Mouse (Mus musculus): Measurements from ENCODE around the gene Impg2. TPM values are rescaled to one million over a fixed set of nuclear protein-coding genes. Genes with fewer than 3 reads are reported as not detected.

The Impg2 gene
- total and polyA plus RNA-seq, 3 experiments = 0.01 to 0.04 TPM; not detected in 1

DNA sequence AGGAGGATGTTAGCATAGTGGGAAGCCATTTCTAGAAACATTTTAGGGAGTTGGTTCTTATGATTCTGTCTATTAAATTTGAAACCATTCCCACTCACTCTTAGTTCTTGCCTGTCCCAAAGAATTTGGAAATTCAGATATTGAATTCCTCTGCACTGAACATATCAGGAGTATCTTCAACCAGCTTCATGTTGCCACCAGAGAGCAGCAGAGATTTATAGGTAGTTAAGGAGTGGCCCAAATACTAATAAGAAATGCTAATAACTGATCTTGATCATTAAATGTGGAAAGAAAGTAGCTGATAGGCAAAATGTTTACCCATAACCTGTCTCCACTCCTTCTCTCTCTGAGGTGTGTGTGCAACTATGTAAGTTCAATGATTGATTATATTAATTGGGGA is 107.2 kb downstream of the Impg2 start:
- no peaks in the 10 kb centered on the region for H3K36me3 ChIP-seq (ENCODE audit: control insufficient read depth in 1 of 2, insufficient read depth in 2 of 2, low read length in 2 of 2)
- no peak overlapping the region for H3K27ac ChIP-seq (ENCODE audit: control insufficient read depth, low read depth, low read length)
- no peaks in the 10 kb centered on the region; a peak in 1 of 4 replicates for H3K27me3 ChIP-seq (ENCODE audit: control insufficient read depth in 1 of 2, insufficient read depth in 2 of 2, low read length in 2 of 2)
- H3K4me3 ChIP-seq (ENCODE audit: control insufficient read depth in 1 of 2, insufficient read depth in 1 of 2, low read depth in 2 of 2, low read length in 2 of 2) = no peak overlapping the region
- no peak overlapping the region for H3K9ac ChIP-seq (ENCODE audit: control insufficient read depth, low read depth, low read length, poor library complexity, severe bottlenecking)
- no peaks in the 10 kb centered on the region for H3K79me2 ChIP-seq (ENCODE audit: control insufficient read depth, insufficient read depth, low read length, poor library complexity)
- no peaks in the 10 kb centered on the region for H3K4me1 ChIP-seq (ENCODE audit: control insufficient read depth in 1 of 2, insufficient read depth in 2 of 2, low read length in 2 of 2)
- TF ChIP-seq ZMIZ1 (IDR thresholded peaks at IDR 0.05; ENCODE audit: low read depth, low read length) = no peak
- no peak for TF ChIP-seq JUND (IDR thresholded peaks at IDR 0.05; ENCODE audit: low read depth, low read length)
- TF ChIP-seq MYC (IDR thresholded peaks at IDR 0.05; ENCODE audit: low read depth, low read length) = no peak
- no peak for TF ChIP-seq POLR2AphosphoS5 (IDR thresholded peaks at IDR 0.05; ENCODE audit: borderline replicate concordance, low read depth, low read length)
- no peak for TF ChIP-seq MEF2A (IDR thresholded peaks at IDR 0.05; ENCODE audit: extremely low read depth, insufficient replicate concordance, low read depth, low read length, poor library complexity, severe bottlenecking)
- TF ChIP-seq MYB (IDR thresholded peaks at IDR 0.05; ENCODE audit: low read depth, low read length) = no peak
- TF ChIP-seq RAD21 (IDR thresholded peaks at IDR 0.05; ENCODE audit: low read depth, low read length) = no peak
- TF ChIP-seq USF2 (IDR thresholded peaks at IDR 0.05; ENCODE audit: borderline replicate concordance in 1 of 2, insufficient read depth in 1 of 2, low read depth in 1 of 2, low read length in 2 of 2) = no peak
- no peak for TF ChIP-seq ETS1 (IDR thresholded peaks at IDR 0.05; ENCODE audit: low read depth, low read length)
- TF ChIP-seq ZC3H11A (IDR thresholded peaks at IDR 0.05; ENCODE audit: low read depth, low read length) = no peak
- no peak for TF ChIP-seq RCOR1 (IDR thresholded peaks at IDR 0.05; ENCODE audit: low read depth, low read length)
- TF ChIP-seq CTCF (IDR thresholded peaks at IDR 0.05 in 2 of 3, conservative IDR thresholded peaks at IDR 0.05 in 1 of 3; ENCODE audit: control insufficient read depth in 1 of 3, insufficient read depth in 1 of 3, low read depth in 2 of 3, low read length in 3 of 3, poor library complexity in 1 of 3, severe bottlenecking in 1 of 3) = no peak
- no peak for TF ChIP-seq KAT2A (conservative IDR thresholded peaks at IDR 0.05; ENCODE audit: low read depth, low read length)
- TF ChIP-seq SIN3A (IDR thresholded peaks at IDR 0.05; ENCODE audit: low read length) = no peak
- TF ChIP-seq BHLHE40 (IDR thresholded peaks at IDR 0.05; ENCODE audit: borderline replicate concordance, low read depth, low read length) = no peak
- TF ChIP-seq TBP (IDR thresholded peaks at IDR 0.05; ENCODE audit: low read depth, low read length) = no peak
- TF ChIP-seq ZNF384 (IDR thresholded peaks at IDR 0.05; ENCODE audit: low read depth, low read length) = no peak
- DNase-seq (ENCODE audit: low read depth, low spot score) = no peak
- no peaks in the 10 kb centered on the region for H3K9me3 ChIP-seq (replicated peaks; ENCODE audit: insufficient read depth, low read length)

Other genes with a start within 250 kb of the Impg2 start
- 1,495 and 1,552 TPM in 2 replicates for gene Rpl24, start 238.0 kb upstream of the Impg2 start, total RNA-seq (2012; rRNA removed)
- 100 to 1,000 TPM in 1 of 2 experiments, not detected in 1; 132 TPM for gene Rpl24, start 238.0 kb upstream of the Impg2 start, polyA plus RNA-seq (2012; ENCODE audit: insufficient read depth in 1 of 2, insufficient read length in 2 of 2, low read depth in 1 of 2, low replicate concordance in 2 of 2, missing spikeins in 1 of 2)
- 17.6 and 19.0 TPM in 2 replicates for gene Zbtb11, start 230.4 kb upstream of the Impg2 start, total RNA-seq (2012; rRNA removed)
- 10 to 100 TPM in 1 of 2 experiments, not detected in 1; 12.5 TPM for gene Zbtb11, start 230.4 kb upstream of the Impg2 start, polyA plus RNA-seq (2012; ENCODE audit: insufficient read depth in 1 of 2, insufficient read length in 2 of 2, low read depth in 1 of 2, low replicate concordance in 2 of 2, missing spikeins in 1 of 2)
- 70.9 and 79.1 TPM in 2 replicates for gene Pcnp, start 174.6 kb upstream of the Impg2 start, total RNA-seq (2012; rRNA removed)
- 100 to 1,000 TPM in 1 of 2 experiments, 10 to 100 TPM in 1; 88.5 to 128 TPM for gene Pcnp, start 174.6 kb upstream of the Impg2 start, polyA plus RNA-seq (2012; ENCODE audit: insufficient read depth in 1 of 2, insufficient read length in 2 of 2, low read depth in 1 of 2, low replicate concordance in 2 of 2, missing spikeins in 1 of 2)
- gene Trmt10c, start 166.5 kb upstream of the Impg2 start, total RNA-seq (2012; rRNA removed) = 28.7 and 32.3 TPM in 2 replicates
- gene Trmt10c, start 166.5 kb upstream of the Impg2 start, polyA plus RNA-seq (2012; ENCODE audit: insufficient read depth in 1 of 2, insufficient read length in 2 of 2, low read depth in 1 of 2, low replicate concordance in 2 of 2, missing spikeins in 1 of 2) = 10 to 100 TPM; 16.5 to 48.5 TPM
- 7.7 and 8.1 TPM in 2 replicates for gene Senp7, start 156.0 kb upstream of the Impg2 start, total RNA-seq (2012; rRNA removed)
- gene Senp7, start 156.0 kb upstream of the Impg2 start, polyA plus RNA-seq (2012; ENCODE audit: insufficient read depth in 1 of 2, insufficient read length in 2 of 2, low read depth in 1 of 2, low replicate concordance in 2 of 2, missing spikeins in 1 of 2) = 10 to 100 TPM in 1 of 2 experiments, not detected in 1; 15.0 TPM